Mouse (Mus musculus) megakaryocyte, embryonic 14.5 days (primary cell): ENCODE measurements around the gene Trim47.

ENCODE experiments used
- FLI1 ChIP-seq: IDR thresholded peaks from 2 replicates; pipeline ENCODE4 v1.6.1; 2012; ENCODE audit warnings: low read length, inconsistent platforms, mixed read lengths
- GATA1 ChIP-seq: IDR thresholded peaks from 3 replicates; pipeline ENCODE4 v1.6.1; 2012; ENCODE audit warnings: mixed read lengths, low read length, inconsistent platforms, borderline replicate concordance

GRCm38 (mm10) chr11:116091591-116091990 lies 35.4 kb downstream of the Trim47 start:
- TF ChIP-seq GATA1 (no peak), FLI1 (no peak)
